Mouse (Mus musculus): ENCODE data around the gene Plxna4. TPM values are rescaled to one million over a fixed set of nuclear protein-coding genes. Genes with fewer than 3 reads are reported as not detected.

Gene Plxna4
- total and polyA plus RNA-seq, 3 experiments, result not detected

GRCm38 (mm10) chr6:32373931-32374361 lies 214.0 kb downstream of the Plxna4 start:
- in situ Hi-C loops (cut with MboI; ENCODE audit: low pct_ligation_motif_present, low pct_unique_long_range_greater_than_20kb, low sequenced_read_pairs) (no loop called here), dilution Hi-C loops (cut with MboI; ENCODE audit: extremely low pct_ligation_motif_present, extremely low pct_unique_long_range_greater_than_20kb, low sequenced_read_pairs) (no loop called here)
- no peak overlapping the region for H3K4me2 ChIP-seq (ENCODE audit: insufficient read depth, low read depth, poor library complexity, severe bottlenecking)
- no peak overlapping the region for H3K4me3 ChIP-seq (replicated peaks in 1 of 3; ENCODE audit: low read depth in 2 of 3, low read length in 2 of 3, poor library complexity in 1 of 3)
- peaks cover 4% of the 10 kb centered on the region for H3K9me3 ChIP-seq (replicated peaks; ENCODE audit: low read length)
- H3K79me2 ChIP-seq (replicated peaks; ENCODE audit: control insufficient read depth, extremely low read depth, insufficient read depth, poor library complexity, severe bottlenecking), result no peaks in the 10 kb centered on the region
- H3K27me3 ChIP-seq (replicated peaks), result peaks cover 85% of the 10 kb centered on the region
- no peaks in the 10 kb centered on the region for H3K4me1 ChIP-seq (ENCODE audit: control insufficient read depth in 1 of 2, insufficient read depth in 2 of 2)
- H3K36me3 ChIP-seq (replicated peaks in 1 of 2; ENCODE audit: control insufficient read depth in 1 of 2, insufficient read depth in 1 of 2, low read length in 1 of 2), result no peaks in the 10 kb centered on the region
- H3K27ac ChIP-seq (ENCODE audit: insufficient read depth, low read depth), result no peak overlapping the region
- TF ChIP-seq NELFE (IDR thresholded peaks at IDR 0.05; ENCODE audit: low read depth, low read length) (no peak), ZC3H11A (IDR thresholded peaks at IDR 0.05; ENCODE audit: low read depth, low read length) (no peak), POLR2A (IDR thresholded peaks at IDR 0.05; ENCODE audit: low read depth, low read length) (no peak), MAZ (IDR thresholded peaks at IDR 0.05; ENCODE audit: low read depth, low read length) (no peak), ZMIZ1 (IDR thresholded peaks at IDR 0.05; ENCODE audit: low read depth, low read length) (no peak), RCOR1 (conservative IDR thresholded peaks at IDR 0.05; ENCODE audit: low read depth, low read length) (no peak), ZKSCAN1 (IDR thresholded peaks at IDR 0.05; ENCODE audit: borderline replicate concordance, low read depth, low read length) (no peak), USF2 (conservative IDR thresholded peaks at IDR 0.05; ENCODE audit: low read depth, low read length) (no peak), ETS1 (conservative IDR thresholded peaks at IDR 0.05; ENCODE audit: low read depth, low read length) (no peak), ELF1 (IDR thresholded peaks at IDR 0.05; ENCODE audit: low read depth, low read length) (no peak), E2F4 (IDR thresholded peaks at IDR 0.05; ENCODE audit: insufficient replicate concordance, low read depth, low read length) (no peak), MXI1 (IDR thresholded peaks at IDR 0.05; ENCODE audit: low read depth, low read length) (no peak), USF1 (IDR thresholded peaks at IDR 0.05; ENCODE audit: low read depth, low read length) (no peak), POLR2AphosphoS2 (IDR thresholded peaks at IDR 0.05; ENCODE audit: low read depth, low read length) (no peak), EP300 (IDR thresholded peaks at IDR 0.05; ENCODE audit: low read length) (no peak), IRF4 (IDR thresholded peaks at IDR 0.05; ENCODE audit: low read depth, low read length) (no peak), JUN (IDR thresholded peaks at IDR 0.05; ENCODE audit: insufficient read depth, low read depth, low read length) (no peak)
- H3K9ac ChIP-seq (ENCODE audit: insufficient read depth, low read depth), result no peak overlapping the region
- DNase-seq (ENCODE audit: extremely low read depth), result no peak

- no peak for TF ChIP-seq MEF2A (IDR thresholded peaks at IDR 0.05; ENCODE audit: borderline replicate concordance, low read depth, low read length)
- no peak for TF ChIP-seq BHLHE40 (IDR thresholded peaks at IDR 0.05; ENCODE audit: low read depth, low read length)
- TF ChIP-seq POLR2A (IDR thresholded peaks at IDR 0.05; ENCODE audit: low read depth, low read length), result no peak
- TF ChIP-seq KAT2A (IDR thresholded peaks at IDR 0.05; ENCODE audit: insufficient replicate concordance, low read length), result no peak
- no peak for TF ChIP-seq CTCF (conservative IDR thresholded peaks at IDR 0.05 in 1 of 2, IDR thresholded peaks at IDR 0.05 in 1 of 2; ENCODE audit: low read depth in 2 of 2, low read length in 2 of 2)
- no peak for TF ChIP-seq CHD1 (IDR thresholded peaks at IDR 0.05; ENCODE audit: low read depth, low read length)
- TF ChIP-seq GABPA (IDR thresholded peaks at IDR 0.05; ENCODE audit: insufficient replicate concordance, low read depth, low read length), result no peak
- no peak for TF ChIP-seq ZNF384 (IDR thresholded peaks at IDR 0.05; ENCODE audit: low read depth, low read length)
- no peak for TF ChIP-seq NELFE (IDR thresholded peaks at IDR 0.05; ENCODE audit: low read depth, low read length)
- TF ChIP-seq E2F4 (IDR thresholded peaks at IDR 0.05; ENCODE audit: insufficient replicate concordance, low read depth, low read length), result no peak
- no peak for TF ChIP-seq TCF12 (IDR thresholded peaks at IDR 0.05; ENCODE audit: low read depth, low read length)
- TF ChIP-seq JUN (IDR thresholded peaks at IDR 0.05; ENCODE audit: insufficient read depth, low read depth, low read length), result no peak
- no peak for TF ChIP-seq JUND (conservative IDR thresholded peaks at IDR 0.05; ENCODE audit: low read depth, low read length)
- TF ChIP-seq USF1 (IDR thresholded peaks at IDR 0.05; ENCODE audit: low read depth, low read length), result no peak
- no peak for TF ChIP-seq MAFK (IDR thresholded peaks at IDR 0.05; ENCODE audit: insufficient replicate concordance, low read length)
- TF ChIP-seq TBP (conservative IDR thresholded peaks at IDR 0.05; ENCODE audit: low read depth, low read length), result no peak
- no peak for TF ChIP-seq ETS1 (conservative IDR thresholded peaks at IDR 0.05; ENCODE audit: low read depth, low read length)
- TF ChIP-seq IRF4 (IDR thresholded peaks at IDR 0.05; ENCODE audit: low read depth, low read length), result no peak
- no peak for TF ChIP-seq USF2 (conservative IDR thresholded peaks at IDR 0.05; ENCODE audit: low read depth, low read length)
- Histone ChIP-seq H3K27me3 (replicated peaks) (peaks cover 78% of the 10 kb centered on the region), H3K9ac (ENCODE audit: insufficient read depth, low read depth) (no peak overlapping the region), H3K9me3 (replicated peaks; ENCODE audit: low read length) (peaks cover 12% of the 10 kb centered on the region), H3K36me3 (replicated peaks in 1 of 2; ENCODE audit: control insufficient read depth in 1 of 2, insufficient read depth in 1 of 2, low read length in 1 of 2) (no peaks in the 10 kb centered on the region), H3K4me1 (ENCODE audit: control insufficient read depth in 1 of 2, insufficient read depth in 2 of 2) (no peaks in the 10 kb centered on the region), H3K27ac (ENCODE audit: insufficient read depth, low read depth) (no peak overlapping the region), H3K4me2 (ENCODE audit: insufficient read depth, low read depth, poor library complexity, severe bottlenecking) (no peak overlapping the region), H3K79me2 (replicated peaks; ENCODE audit: control insufficient read depth, extremely low read depth, insufficient read depth, poor library complexity, severe bottlenecking) (no peaks in the 10 kb centered on the region), H3K4me3 (replicated peaks in 1 of 3; ENCODE audit: low read depth in 2 of 3, low read length in 2 of 3, poor library complexity in 1 of 3) (no peak overlapping the region)
- DNase-seq (ENCODE audit: extremely low read depth), result no peak
- dilution Hi-C loops (cut with MboI; ENCODE audit: extremely low pct_ligation_motif_present, extremely low pct_unique_long_range_greater_than_20kb, low sequenced_read_pairs) (no loop called here), in situ Hi-C loops (cut with MboI; ENCODE audit: low pct_ligation_motif_present, low pct_unique_long_range_greater_than_20kb, low sequenced_read_pairs) (no loop called here)
Observed at GRCm38 (mm10) chr6:32369092-32369491, 218.9 kb downstream of the Plxna4 start.
